Mouse (Mus musculus) heart, adult 11 months (tissue): ENCODE measurements at regions not wholly inside any gene's neighbourhood (a gene's known extent, or its start where the extent isn't known, plus 50 kb on each side); places are given as distances from the start of the nearest gene placed in this dataset.

Experiments used
- DNase-seq: peaks from one replicate; pipeline ENCODE4 v3.0.0; 2022

- DNase-seq: no peak
These were observed 1383.4 kb downstream of the Defb40 start for GRCm38 (mm10) chr8:17594607-17595006.

- peak; percentile 88 for DNase-seq
These were observed 1387.9 kb downstream of the Defb40 start for GRCm38 (mm10) chr8:17590135-17590534.

- peak; percentile 94 for DNase-seq
These were observed 1389.9 kb downstream of the Defb40 start for GRCm38 (mm10) chr8:17588189-17588588.

GRCm38 (mm10) chr8:17587261-17587861, 1390.7 kb downstream of the Defb40 start:
- DNase-seq: no peak
